Mouse (Mus musculus): ENCODE results near the gene Ctsf. TPM values are rescaled to one million over a fixed set of nuclear protein-coding genes. Genes with fewer than 3 reads are reported as not detected.
A peak's percentile ranks its signal among the peaks of the same experiment; 100 is the strongest.
"Not testable (repeated sequence)": the region's sequence is repeated elsewhere in the genome, so short reads cannot be mapped to it uniquely, and the experiment has no call there.

Gene Ctsf
- polyA plus RNA-seq, 1 experiment from 2014 or later = 12.4 TPM

DNA sequence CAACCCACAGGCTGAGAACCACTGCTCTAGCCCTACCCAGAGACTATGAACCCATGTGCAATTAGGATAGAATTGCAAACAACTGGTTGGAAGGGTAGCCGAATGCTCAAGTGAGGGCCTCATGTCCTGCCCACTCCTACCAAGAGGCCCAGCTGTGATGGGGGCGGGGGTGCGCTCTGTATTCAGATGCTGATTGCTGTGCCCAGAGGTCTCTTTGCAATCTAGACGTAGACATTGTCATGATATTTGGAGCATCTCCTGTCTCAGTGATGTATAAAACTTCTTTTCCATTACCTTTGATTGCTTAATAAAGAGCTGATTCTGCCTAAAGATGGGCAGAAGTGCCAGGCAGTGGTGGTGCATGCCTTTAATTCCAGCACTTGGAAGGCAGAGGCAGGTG is 5.1 kb upstream of the Ctsf start:
- no peak for DNase-seq (ENCODE audit: low spot score)

DNA sequence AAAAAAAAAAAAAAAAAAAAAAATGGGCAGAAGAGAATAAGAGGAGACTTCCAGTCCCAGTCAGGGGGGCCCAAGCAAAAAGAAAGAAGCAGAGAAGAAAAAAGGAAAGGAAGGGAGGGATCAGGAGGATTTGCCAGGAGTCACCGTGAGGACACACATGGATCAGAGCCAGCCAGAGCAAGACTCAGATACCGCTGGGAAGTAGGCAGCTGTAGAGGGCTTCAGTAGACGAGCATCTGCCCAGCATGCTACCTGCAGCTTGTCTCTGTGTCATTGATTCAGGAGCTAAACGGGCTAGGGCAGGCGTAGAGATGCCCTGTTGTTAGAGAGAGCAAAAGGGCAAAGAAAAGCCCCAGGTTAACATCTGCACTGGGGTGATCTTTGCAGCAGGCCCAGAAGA is 4.6 kb upstream of the Ctsf start:
- no peak for DNase-seq (ENCODE audit: low spot score)

DNA sequence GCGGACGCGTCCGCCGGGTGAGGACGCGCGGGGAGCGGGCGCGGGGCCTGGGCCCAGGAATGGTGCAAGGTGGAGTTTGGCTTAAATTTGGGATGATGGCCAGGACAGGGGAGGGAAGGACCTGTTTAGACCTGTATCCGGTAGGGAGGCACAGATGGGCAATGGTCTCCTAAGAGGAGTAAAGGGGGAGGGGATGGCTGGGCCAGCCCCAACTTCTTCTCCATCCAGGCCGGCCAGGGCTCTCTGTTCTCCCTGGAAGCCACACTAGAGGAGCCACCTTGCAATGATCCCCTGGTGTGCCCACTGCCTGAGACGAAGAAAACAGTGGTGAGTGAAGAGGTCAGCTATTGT is 515 bp downstream of the Ctsf start:
- DNase-seq (ENCODE audit: low spot score) = no peak

DNA sequence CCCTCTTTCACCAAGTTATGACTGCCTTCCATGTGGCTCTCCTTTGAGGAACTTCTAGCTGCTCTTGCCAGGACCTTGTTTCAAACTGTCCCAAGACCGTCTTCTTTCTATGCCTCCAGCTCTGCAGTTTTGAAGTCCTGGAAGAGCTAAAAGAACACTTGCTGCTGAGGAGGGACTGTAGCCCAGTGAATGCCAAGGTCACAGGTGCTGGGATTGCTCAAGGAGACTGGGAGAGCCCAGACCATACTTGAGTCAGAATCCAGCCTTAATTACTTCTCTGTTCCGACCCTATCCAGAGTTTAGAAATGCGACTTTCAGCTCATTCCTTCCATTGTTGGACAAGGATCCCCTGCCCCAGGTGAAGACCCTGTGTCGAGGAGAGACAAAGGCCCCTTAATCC is 1.0 kb downstream of the Ctsf start:
- DNase-seq (ENCODE audit: low spot score) = no peak

DNA sequence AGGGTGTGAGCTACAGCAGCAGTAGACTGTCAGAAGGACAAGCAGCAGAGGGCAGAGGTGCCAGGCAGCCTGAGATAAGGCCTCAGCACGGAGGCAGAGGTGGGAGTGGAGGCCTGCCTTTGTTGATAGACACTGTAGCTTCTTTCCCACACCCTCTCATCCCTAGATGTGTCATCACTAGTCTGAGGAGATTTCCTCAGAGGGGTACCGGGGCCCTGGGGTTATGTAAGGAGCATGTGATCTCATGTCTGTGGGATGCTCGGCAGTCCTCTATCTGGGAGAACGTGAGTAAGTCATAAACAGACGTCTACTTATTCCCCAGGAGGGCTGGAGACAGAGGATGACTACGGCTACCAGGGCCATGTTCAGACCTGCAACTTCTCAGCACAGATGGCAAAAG is 4.2 kb downstream of the Ctsf start:
- DNase-seq (ENCODE audit: low spot score) = no peak

DNA sequence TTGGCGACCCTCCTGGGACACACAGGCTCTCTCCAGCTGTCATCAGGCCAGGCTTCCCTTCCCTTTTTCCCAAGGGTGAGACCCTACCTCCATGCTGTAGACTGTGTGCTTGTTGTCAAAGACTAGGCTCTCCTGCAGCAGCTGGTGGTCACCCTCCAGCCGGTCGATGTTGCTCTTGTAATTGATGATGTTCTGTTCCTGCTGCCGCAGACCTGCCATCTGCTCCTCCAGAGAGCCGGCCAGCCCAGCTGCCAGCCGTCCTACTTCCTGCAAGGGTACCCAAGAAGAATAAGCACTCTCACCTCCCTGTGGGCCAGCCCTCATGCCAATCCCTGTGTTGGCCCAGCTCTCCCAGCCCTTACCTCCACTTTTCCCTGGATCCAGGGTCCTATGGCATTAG is 8.1 kb downstream of the Ctsf start:
- no peak for DNase-seq (ENCODE audit: low spot score)

DNA sequence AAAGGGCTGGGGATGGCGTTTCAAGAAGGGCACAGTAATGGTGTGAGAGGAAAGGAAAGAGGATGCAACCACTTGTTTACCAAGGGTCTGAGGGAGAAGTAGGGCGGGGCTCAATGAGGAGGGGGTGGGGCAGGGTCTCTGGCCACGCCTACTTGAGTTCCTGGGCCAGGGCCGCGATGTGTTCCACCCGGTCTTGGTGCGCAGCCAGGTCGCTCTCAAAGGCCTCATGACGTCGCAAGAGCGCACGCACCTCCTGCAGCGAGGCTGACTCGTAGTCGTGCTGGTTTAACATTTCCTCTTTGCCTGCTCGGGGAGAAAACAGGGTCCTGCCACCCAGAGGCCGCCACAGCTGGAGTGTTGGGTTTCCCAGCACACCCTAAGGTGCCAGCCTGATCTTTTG is 10.2 kb downstream of the Ctsf start:
- peak; percentile 43 for DNase-seq (ENCODE audit: low spot score)

DNA sequence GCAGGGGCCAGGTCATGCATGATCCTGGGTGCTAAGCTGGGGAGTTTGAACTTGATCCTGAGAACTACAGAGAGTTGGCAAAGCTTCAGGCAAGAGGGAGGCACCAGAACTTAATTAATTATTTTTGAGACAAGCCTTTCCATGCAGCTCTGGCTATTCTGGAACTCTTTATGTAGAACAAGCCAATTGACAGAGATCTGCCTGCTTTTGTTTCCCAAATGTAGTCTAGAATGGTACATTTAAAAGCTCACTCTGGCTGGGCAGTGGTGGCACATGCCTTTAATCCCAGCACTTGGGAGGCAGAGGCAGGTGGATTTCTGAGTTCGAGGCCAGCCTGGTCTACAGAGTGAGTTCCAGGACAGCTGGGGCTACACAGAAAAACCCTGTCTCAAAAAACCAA is 19.7 kb downstream of the Ctsf start:
- not testable (repeated sequence) for DNase-seq (ENCODE audit: low spot score)

DNA sequence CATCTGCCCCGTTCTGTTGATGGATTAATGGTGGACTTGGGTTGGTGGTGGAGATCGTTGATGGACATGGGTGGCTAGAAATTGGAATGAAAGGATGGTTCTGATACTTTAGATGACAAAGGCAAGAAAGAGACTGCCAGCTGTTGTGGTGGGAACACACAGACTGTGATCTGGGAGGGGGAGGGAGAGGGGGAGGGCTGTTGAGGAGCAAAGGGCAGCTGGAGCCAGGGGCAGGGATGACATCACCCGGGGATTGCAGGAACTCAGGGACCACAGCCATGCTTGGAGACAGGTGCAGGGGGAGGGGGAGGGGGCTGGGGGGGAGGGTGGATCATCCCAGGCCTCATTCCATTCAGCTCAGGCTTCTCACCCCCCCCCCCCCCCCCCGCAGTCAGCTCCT is 21.3 kb downstream of the Ctsf start:
- DNase-seq (ENCODE audit: low spot score) = no peak

DNA sequence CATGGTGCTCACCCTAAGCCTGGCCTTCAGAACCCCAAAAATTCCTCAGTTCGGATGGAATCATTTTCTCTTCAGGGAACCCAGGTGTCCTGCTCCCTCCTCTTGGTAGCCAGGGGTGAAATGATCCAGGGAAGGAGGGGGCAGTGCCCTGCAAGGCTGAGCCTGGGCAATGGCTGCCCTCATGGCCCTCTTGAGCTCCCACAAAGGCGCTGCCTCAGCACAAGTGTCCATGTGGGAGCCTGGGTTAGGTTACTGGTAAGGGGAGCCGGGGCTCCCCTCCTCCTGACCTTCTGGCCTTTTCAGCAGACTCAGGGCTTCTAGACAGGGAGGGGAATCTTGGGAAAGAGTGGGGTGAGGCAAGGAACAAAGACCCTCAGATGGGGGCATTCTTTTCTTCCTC is 21.8 kb downstream of the Ctsf start:
- DNase-seq (ENCODE audit: low spot score) = no peak

DNA sequence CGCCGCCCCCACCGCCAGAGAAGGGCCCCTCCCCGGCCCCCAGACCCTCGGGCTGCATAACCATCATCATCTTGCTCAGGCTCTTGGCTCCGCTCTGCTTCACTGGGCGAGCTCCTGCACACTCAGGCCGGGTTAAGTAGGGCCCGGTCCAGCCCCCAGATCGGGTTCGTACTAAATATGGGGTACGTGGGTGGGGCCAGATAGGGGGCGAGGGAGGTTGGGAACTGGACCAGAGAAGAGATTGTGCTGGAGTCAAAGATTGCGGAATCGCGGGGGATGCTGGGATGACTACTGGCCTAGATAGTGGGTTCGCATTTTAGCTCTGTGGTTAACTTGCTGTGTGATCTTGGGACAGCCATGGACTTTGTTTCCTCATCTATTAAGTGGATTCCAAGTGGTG is 22.9 kb downstream of the Ctsf start, which contains the start of gene Actn3:
Actn3 (minus strand) TSS at position 125 of the 400 bp plus-strand sequence.
- DNase-seq (ENCODE audit: low spot score) = no peak

DNA sequence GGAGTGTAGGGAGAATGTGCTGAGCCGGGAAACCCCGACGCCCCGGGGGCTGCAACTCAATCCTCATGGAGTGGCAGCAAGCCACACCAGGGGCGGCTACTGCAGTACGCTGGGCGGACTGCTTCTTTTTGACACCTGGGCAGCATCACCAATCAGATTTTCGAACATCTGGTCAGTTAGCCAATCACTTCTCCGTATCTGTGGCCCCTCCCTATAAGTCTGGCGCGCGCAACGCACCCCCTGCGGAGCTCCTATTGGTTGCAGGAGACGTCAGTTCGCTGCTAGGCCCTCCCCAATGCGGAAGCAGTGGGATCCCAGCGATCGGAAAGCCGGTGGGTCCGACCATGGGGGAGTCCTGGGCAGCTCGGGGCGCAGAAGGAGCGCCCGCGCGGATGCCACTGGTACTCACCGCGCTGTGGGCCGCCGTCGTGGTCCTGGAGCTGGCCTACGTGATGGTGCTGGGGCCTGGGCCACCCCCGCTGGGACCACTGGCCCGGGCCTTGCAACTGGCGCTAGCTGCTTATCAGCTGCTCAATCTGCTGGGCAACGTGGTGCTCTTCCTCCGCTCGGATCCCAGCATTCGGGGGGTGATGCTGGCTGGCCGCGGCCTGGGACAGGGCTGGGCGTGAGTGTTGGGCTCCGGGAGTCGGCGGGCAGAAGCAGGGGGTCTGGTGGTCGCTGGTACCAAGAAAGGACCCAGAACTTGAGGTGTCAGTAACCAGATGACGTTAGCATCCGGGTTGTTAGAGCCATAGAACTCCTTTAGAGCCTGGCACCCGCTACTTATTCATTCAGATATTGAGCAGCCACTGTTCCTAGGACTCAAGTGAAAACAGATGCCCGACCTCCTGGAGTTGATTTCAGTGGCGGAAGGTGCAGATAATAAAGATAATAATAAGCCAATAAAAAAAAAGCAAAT is 23.7 kb downstream of the Ctsf start, which contains the start of gene Zdhhc24:
Zdhhc24 (plus strand) TSS at position 264 of the 919 bp plus-strand sequence.
- DNase-seq (ENCODE audit: low spot score) = peak; percentile 95

DNA sequence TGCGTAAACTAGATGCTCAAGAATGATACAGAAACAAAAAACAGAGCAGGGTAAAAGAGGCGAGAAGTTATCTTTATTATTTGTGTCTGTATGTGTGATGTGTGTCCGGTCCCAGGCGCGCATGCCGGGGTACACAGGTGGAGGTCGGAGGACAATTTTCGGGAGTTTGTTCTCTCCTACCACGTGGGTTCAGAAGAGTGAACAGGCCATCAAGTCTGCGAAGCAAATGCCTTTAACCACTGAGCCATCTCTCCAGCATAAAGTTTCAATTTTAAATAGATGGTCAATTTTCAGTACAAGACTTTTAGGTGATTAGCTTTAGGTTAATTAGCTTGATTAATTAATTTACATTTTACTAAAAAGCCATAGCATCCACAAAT is 24.4 kb downstream of the Ctsf start:
- DNase-seq (ENCODE audit: low spot score) = no peak

DNA sequence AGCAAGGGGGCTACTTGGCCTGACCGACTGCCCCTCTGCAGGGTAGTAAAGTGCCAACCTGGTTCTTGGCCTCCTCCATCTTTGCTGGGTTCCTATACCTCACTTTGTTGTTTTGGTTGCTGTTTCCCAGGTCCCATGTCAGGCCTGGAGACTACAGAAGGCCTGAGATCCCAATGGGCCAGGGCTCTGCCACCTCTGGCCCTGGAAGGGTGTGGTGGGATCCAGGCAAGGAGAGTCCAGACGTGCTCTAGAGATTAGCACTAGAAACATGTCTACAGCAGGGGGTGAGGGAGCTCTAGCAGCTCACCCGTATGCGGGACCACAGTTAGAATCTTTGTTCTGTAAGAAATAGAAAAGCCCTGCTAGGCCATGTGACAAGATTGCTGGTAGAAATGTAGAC is 29.0 kb downstream of the Ctsf start:
- no peak for DNase-seq (ENCODE audit: low spot score)

DNA sequence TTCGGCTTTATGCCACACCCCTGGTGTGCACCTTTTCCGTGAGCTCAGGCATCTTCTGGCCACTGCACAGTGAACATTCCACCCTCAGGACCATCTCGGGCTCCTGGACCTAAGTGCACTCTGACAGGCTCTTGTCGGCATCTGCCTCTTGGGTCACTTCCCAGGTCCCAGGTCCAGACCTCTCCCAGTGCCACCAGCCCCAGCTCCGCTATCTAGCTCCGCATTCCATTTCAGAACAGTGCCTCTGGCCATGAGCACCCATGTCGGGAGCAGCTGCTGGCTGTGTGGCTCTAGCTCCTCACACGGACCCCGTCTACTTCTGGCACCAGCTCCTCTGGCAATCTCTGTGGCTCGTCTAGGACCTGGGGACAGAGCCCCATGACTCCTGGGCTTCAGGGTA is 34.9 kb downstream of the Ctsf start:
- no peak for DNase-seq (ENCODE audit: low spot score)

DNA sequence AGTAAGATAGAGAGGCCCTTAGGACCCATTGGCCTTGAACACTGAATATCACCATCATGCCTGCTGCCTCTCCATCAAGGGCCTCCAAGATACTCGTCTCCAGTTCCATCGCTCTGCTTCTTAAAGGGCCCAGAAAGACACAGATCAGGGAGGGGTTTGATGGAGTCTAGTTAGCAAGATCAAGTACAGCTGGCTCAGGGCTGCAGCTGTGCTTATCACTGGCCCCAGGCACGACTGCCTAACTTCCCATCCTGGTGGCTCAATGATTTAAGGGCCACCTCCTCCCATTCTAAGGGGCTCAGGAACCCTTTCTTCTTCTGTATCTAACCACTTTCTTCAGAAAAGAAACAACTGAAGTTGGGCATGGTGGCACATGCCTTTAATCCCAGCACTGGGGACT is 36.9 kb downstream of the Ctsf start:
- no peak for DNase-seq (ENCODE audit: low spot score)

DNA sequence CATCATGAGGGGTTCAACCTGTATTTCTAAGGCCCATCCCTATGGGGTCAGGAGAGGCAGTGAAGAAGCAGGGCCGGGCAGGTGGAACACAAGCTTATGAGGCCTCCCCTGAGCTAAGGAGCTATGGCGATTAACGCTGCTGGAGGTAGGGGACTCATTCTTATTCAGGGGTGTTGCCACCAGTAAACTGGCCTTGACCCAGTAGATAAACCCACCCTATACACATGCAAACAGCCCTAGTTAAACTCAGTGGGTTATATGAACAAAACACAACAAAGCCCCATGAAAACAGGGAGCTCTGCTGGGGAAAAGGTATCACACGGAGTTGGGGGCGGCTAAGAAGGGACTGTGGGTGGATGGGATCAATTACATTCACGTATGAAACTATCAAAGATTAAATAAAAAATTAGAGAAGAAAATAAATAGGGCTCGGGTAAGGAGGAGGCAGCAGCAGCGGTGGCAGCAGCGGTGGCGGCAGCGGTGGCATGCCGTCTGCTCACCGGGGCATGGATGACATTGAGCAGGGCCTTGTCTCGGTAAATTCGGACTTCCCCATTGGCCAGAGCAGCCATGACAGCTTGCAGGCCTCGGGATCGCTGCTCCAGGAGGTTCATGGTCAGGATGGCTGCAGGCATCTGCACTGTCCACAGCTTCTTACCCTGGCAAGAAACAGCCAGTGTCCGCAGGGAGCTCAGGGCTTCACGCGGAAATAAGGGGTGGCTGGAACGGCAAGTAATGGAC is 42.0 kb downstream of the Ctsf start:
- no peak for DNase-seq (ENCODE audit: low spot score)

DNA sequence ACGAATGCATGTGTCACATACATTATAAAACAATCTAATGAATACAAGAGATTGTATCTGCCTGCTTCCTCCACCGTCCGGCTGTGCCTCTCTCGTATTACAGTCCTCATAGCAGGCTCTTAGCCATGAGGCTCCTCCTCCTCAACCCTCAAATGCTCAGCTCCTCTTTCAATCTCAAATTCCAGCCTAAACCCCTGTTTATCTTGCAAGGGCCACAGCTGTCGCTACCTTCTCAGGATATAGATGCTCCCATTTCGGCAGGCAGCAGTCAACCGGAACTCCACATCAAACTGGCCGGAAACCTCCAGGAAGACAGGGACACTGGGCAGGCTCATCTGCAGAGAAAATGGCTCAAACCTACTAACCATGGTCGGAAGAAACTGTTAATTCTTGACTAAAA is 44.0 kb downstream of the Ctsf start:
- no peak for DNase-seq (ENCODE audit: low spot score)

DNA sequence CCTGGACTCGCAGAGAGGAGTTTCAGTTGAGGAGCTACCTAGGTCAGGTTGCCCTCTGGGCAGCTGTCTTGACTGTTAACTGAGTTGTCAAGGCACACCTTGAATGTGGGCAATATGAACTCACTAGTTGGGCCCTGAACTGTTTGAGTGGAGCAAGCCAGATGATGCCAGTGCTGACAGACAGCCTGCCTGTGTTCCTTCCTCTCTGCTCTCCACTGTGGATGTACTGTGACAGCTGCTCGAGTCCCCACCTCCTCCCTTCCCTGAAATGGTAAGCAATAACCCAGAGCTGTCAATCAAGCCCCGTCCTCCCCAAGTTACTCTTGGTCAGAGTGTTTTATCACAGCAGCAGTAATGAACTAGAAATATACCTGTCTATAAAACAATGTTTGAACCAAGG is 45.0 kb downstream of the Ctsf start:
- DNase-seq (ENCODE audit: low spot score) = no peak

DNA sequence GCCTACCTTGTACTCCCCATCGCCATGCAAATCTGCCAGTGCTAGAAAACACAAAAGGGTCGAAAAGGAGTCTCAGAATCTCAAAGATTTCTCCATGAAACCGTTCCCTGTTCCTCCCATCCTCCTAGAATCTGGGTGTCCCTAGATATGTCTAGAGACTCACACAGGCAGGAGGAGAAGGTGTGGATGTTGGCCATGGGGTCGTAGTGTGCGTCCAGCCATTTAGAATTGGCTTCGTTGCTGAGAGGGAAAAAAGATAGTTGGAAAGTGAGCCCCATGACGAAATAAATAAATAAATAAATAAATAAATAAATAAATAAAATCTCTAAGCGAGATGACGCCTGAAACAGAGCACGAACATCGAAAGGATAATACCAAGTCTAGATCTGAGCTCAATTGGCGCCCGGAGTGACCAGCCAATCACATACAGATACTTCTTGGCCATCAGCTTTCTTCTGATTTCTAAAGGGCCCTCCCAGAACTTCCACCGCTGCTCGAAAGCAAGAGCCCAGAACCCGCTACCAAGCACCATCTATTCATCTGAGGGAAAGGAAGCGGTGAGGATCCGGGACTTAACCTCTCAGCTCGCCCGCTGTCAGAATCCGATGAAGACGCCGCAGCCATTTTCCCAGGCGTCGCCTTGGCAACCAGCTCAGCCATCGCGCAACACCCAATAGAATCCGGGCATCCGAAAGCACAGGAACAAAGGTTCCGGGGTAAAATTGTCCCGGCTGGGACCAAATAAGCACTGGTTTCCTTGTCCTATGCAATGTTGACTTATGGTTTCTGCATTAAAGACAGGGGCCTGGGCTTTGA is 51.3 kb downstream of the Ctsf start, which contains the start of gene Bbs1:
Bbs1 (minus strand) TSS at position 650 of the 816 bp plus-strand sequence.
- DNase-seq (ENCODE audit: low spot score) = peak; percentile 85

DNA sequence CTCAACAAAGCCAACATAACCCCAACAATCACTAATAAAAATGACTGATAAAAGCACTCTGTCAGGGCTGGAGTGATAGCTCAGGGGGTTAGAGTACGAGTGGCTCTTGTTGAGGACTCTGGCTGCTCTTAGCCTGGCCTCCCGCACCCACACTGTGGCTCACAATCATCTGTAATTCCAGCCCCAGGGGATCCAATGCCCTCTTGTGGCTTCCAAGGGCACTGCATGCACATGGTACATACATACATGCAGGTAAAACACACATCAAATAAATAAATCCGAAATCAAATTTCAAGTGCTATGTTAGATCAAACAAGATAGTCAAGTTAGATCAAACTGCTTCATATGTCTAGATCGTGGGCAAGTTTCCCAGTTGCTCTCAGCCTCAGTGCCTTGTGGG is 53.2 kb downstream of the Ctsf start:
- peak; percentile 43 for DNase-seq (ENCODE audit: low spot score)

DNA sequence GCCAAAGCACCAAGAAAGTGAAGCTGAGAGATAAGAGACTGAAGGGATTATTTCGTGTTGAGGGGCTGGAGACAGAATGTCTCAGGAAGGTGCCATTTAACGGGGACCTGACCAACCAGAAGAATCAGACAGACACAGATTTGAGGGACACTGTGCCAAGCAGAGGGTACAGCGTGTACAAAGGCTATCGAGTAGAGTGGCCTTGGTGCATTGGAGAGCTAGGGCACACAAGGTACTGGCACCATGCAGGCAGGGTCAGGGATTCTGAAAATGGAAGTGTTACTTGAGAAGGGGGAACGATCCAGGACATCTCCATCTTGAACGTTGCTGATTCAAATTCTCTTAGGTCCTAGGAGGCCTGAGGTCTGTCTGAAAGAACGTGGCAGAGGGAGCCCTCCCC is 54.4 kb downstream of the Ctsf start:
- no peak for DNase-seq (ENCODE audit: low spot score)
